Mouse (Mus musculus): ENCODE results near the gene Krtap21-1.

GRCm38 (mm10) chr16:89425310-89425709, 21.6 kb upstream of the Krtap21-1 start:
- no peak for TF ChIP-seq CTCF (IDR thresholded peaks at IDR 0.05; ENCODE audit: low read depth, low read length)
- no peak for TF ChIP-seq POLR2AphosphoS5 (IDR thresholded peaks at IDR 0.05; ENCODE audit: insufficient replicate concordance, low read depth, low read length)

Measured in G1E (cell line).